7 mouse cellular contexts compared by ENCODE assay signal in the genomic region with DNA sequence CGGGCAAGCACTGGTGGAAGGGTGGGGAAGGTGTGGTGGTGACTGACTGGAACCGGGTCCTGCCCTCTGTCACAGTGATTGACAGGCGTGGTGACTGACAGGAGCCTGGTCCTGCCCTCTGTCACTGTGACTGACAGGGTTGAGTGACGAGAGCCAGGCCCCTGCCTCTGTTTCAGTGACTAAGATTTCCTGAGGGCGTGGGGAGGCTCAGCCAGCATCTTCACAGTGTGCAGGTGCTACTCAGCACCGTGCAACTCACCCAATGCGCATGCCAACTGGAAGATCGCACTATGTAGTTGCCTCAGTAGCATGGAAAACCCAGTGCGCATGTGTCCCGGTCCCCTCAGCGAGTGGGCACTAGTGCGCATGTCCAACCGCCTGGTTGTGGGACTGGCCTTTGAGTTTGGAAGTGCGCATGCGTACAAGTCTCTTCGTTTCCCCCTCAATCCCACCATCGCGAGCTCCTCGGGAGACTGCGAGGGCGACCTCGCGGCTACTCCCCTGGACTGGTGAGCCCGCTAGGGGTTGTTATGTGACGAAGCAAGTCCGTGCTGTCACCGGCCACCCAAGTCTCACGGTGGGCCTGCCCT. TPM values are rescaled to one million over a fixed set of nuclear protein-coding genes. Genes with fewer than 3 reads are reported as not detected.
A peak's percentile ranks its signal among the peaks of the same experiment; 100 is the strongest.
DNase-seq lines count a peak whose midpoint lies in the region; ATAC-seq and TF ChIP-seq lines count a peak whose summit lies in the region.

No protein-coding gene starts in this region.

- WGBS in embryonic facial prominence, embryonic 12.5 days, result under 1% methylated on average over 28 of the region's 28 CpGs
- WGBS in kidney, adult 2 months, result 1% methylated on average over 28 of the region's 28 CpGs
- 2% methylated on average over 28 of the region's 28 CpGs for WGBS in limb, embryonic 12.5 days
- 1% methylated on average over 28 of the region's 28 CpGs for WGBS in midbrain, embryonic 15.5 days
- 1% methylated on average over 28 of the region's 28 CpGs for WGBS in spleen, adult 2 months

- peaks cover 24% of the 10 kb centered on the region for H3K9me3 ChIP-seq in embryonic facial prominence, embryonic 12.5 days
- H3K9me3 ChIP-seq in limb, embryonic 12.5 days, result peaks cover 27% of the 10 kb centered on the region
- H3K9me3 ChIP-seq in midbrain, embryonic 15.5 days, result no peaks in the 10 kb centered on the region

- ATAC-seq in embryonic facial prominence, embryonic 12.5 days (ENCODE audit: insufficient number of reproducible peaks, insufficient read depth, low FRiP score, low TSS enrichment), result peak; percentile 97
- peak; percentile 92 for ATAC-seq in limb, embryonic 12.5 days (ENCODE audit: insufficient number of reproducible peaks, insufficient read depth, low FRiP score, low TSS enrichment, low read depth)
- peak; percentile 97 for ATAC-seq in midbrain, embryonic 15.5 days (replicated peaks)

- H3K9ac ChIP-seq in embryonic facial prominence, embryonic 12.5 days, result peak overlapping the region; percentile 66
- H3K9ac ChIP-seq in limb, embryonic 12.5 days (replicated peaks), result peak overlapping the region; percentile 73
- peak overlapping the region; percentile 64 for H3K9ac ChIP-seq in midbrain, embryonic 15.5 days

- DNase-seq in adrenal gland, postnatal 14 days, result peak; percentile 98
- DNase-seq in heart, adult 11 months, result peak; percentile 100
- DNase-seq in kidney, adult 2 months, result peak; percentile 98
- peak; percentile 91 to 97 for DNase-seq in spleen, adult 2 months (ENCODE audit: low read depth in 1 of 2, low spot score in 2 of 2)

- TF ChIP-seq CTCF in kidney, adult 2 months (conservative IDR thresholded peaks at IDR 0.05; ENCODE audit: insufficient read depth, insufficient read length, low read depth, low read length), result no peak
- TF ChIP-seq CTCF in spleen, adult 2 months (IDR thresholded peaks at IDR 0.05; ENCODE audit: extremely low read depth, insufficient read depth, insufficient read length, insufficient replicate concordance), result no peak

- H3K4me3 ChIP-seq in embryonic facial prominence, embryonic 12.5 days, result peak overlapping the region; percentile 84
- H3K4me3 ChIP-seq in kidney, adult 2 months (ENCODE audit: insufficient read depth, low read depth, low read length), result peak overlapping the region; percentile 66
- peak overlapping the region; percentile 77 for H3K4me3 ChIP-seq in limb, embryonic 12.5 days (replicated peaks)
- H3K4me3 ChIP-seq in midbrain, embryonic 15.5 days, result peak overlapping the region; percentile 74
- peak overlapping the region; percentile 89 for H3K4me3 ChIP-seq in spleen, adult 2 months (ENCODE audit: extremely low read depth, insufficient read depth, insufficient read length)

- peak overlapping the region; percentile 100 for H3K4me2 ChIP-seq in embryonic facial prominence, embryonic 12.5 days (replicated peaks)
- peak overlapping the region; percentile 98 for H3K4me2 ChIP-seq in limb, embryonic 12.5 days
- peak overlapping the region; percentile 100 for H3K4me2 ChIP-seq in midbrain, embryonic 15.5 days

- H3K27ac ChIP-seq in embryonic facial prominence, embryonic 12.5 days, result peak overlapping the region; percentile 92
- peak overlapping the region; percentile 75 for H3K27ac ChIP-seq in kidney, adult 2 months (ENCODE audit: insufficient read depth, low read depth, low read length)
- H3K27ac ChIP-seq in limb, embryonic 12.5 days, result peak overlapping the region; percentile 93
- peak overlapping the region; percentile 93 for H3K27ac ChIP-seq in midbrain, embryonic 15.5 days
- H3K27ac ChIP-seq in spleen, adult 2 months (ENCODE audit: insufficient read depth, low read length), result peak overlapping the region; percentile 88

- peaks cover 4% of the 10 kb centered on the region; the same call in 1 of the 2 replicates for H3K36me3 ChIP-seq in embryonic facial prominence, embryonic 12.5 days
- no peaks in the 10 kb centered on the region for H3K36me3 ChIP-seq in kidney, adult 2 months (ENCODE audit: control insufficient read depth, insufficient read depth, low read length)
- H3K36me3 ChIP-seq in limb, embryonic 12.5 days, result peaks cover 14% of the 10 kb centered on the region
- peaks cover 2% of the 10 kb centered on the region; the same call in 1 of the 2 replicates for H3K36me3 ChIP-seq in midbrain, embryonic 15.5 days (replicated peaks)
- H3K36me3 ChIP-seq in spleen, adult 2 months (ENCODE audit: control insufficient read depth, insufficient read depth, low read length), result no peaks in the 10 kb centered on the region

- no peaks in the 10 kb centered on the region for H3K27me3 ChIP-seq in embryonic facial prominence, embryonic 12.5 days
- no peaks in the 10 kb centered on the region for H3K27me3 ChIP-seq in kidney, adult 2 months (replicated peaks; ENCODE audit: control insufficient read depth, insufficient read depth, low read length)
- no peaks in the 10 kb centered on the region for H3K27me3 ChIP-seq in limb, embryonic 12.5 days
- H3K27me3 ChIP-seq in midbrain, embryonic 15.5 days (replicated peaks), result no peaks in the 10 kb centered on the region
- no peaks in the 10 kb centered on the region for H3K27me3 ChIP-seq in spleen, adult 2 months (ENCODE audit: control insufficient read depth, insufficient read depth, low read length)

- no peak for TF ChIP-seq POLR2A in kidney, adult 2 months (IDR thresholded peaks at IDR 0.05; ENCODE audit: low read depth, low read length)
- TF ChIP-seq POLR2A in spleen, adult 2 months (IDR thresholded peaks at IDR 0.05; ENCODE audit: low read depth, low read length), result no peak

- peaks cover 8% of the 10 kb centered on the region; the same call in 1 of the 2 replicates for H3K4me1 ChIP-seq in embryonic facial prominence, embryonic 12.5 days
- no peaks in the 10 kb centered on the region for H3K4me1 ChIP-seq in kidney, adult 2 months (ENCODE audit: control insufficient read depth, insufficient read depth, low read length)
- H3K4me1 ChIP-seq in limb, embryonic 12.5 days (replicated peaks), result peaks cover 6% of the 10 kb centered on the region
- peaks cover 18% of the 10 kb centered on the region for H3K4me1 ChIP-seq in midbrain, embryonic 15.5 days
- H3K4me1 ChIP-seq in spleen, adult 2 months (ENCODE audit: control insufficient read depth, insufficient read depth, insufficient read length), result peaks cover 9% of the 10 kb centered on the region

RNA-seq across cellular contexts. Expression of a gene that starts 18.7 kb away (rescaled TPM):
- not detected in 2 replicates for total RNA-seq in adrenal gland, postnatal 14 days (2021)
- not detected in 2 replicates for polyA plus RNA-seq in embryonic facial prominence, embryonic 12.5 days (2016; fragmentation: Nextera tagmentation; extraction: Ambion mirVana)
- polyA plus RNA-seq in kidney, adult 2 months (2012; rRNA removed), result not detected in 2 replicates
- polyA plus RNA-seq in limb, embryonic 12.5 days (2016; fragmentation: Nextera tagmentation; extraction: Ambion mirVana), result not detected in 2 replicates
- 0.14 TPM in 1 of 2 replicates, not detected in the other for polyA plus RNA-seq in midbrain, embryonic 15.5 days (2015; fragmentation: Nextera tagmentation; extraction: Ambion mirVana)
- not detected in 2 replicates for polyA plus RNA-seq in spleen, adult 2 months (2012; rRNA removed)

RNA-seq across cellular contexts. Expression of a gene that starts 34.8 kb away (rescaled TPM):
- not detected in 2 replicates for total RNA-seq in adrenal gland, postnatal 14 days (2021)
- not detected in 2 replicates for polyA plus RNA-seq in embryonic facial prominence, embryonic 12.5 days (2016; fragmentation: Nextera tagmentation; extraction: Ambion mirVana)
- 0.05 and 0.13 TPM in 2 replicates for polyA plus RNA-seq in kidney, adult 2 months (2012; rRNA removed)
- polyA plus RNA-seq in limb, embryonic 12.5 days (2016; fragmentation: Nextera tagmentation; extraction: Ambion mirVana), result 0.05 and 0.11 TPM in 2 replicates
- 0.22 TPM in 1 of 2 replicates, not detected in the other for polyA plus RNA-seq in midbrain, embryonic 15.5 days (2015; fragmentation: Nextera tagmentation; extraction: Ambion mirVana)
- polyA plus RNA-seq in spleen, adult 2 months (2012; rRNA removed), result not detected in 2 replicates

RNA-seq across cellular contexts. Expression of a gene that starts 38.0 kb away (rescaled TPM):
- total RNA-seq in adrenal gland, postnatal 14 days (2021), result 27.9 and 29.9 TPM in 2 replicates
- polyA plus RNA-seq in embryonic facial prominence, embryonic 12.5 days (2016; fragmentation: Nextera tagmentation; extraction: Ambion mirVana), result 19.2 and 20.8 TPM in 2 replicates
- 17.1 and 19.0 TPM in 2 replicates for polyA plus RNA-seq in kidney, adult 2 months (2012; rRNA removed)
- polyA plus RNA-seq in limb, embryonic 12.5 days (2016; fragmentation: Nextera tagmentation; extraction: Ambion mirVana), result 19.4 and 20.5 TPM in 2 replicates
- polyA plus RNA-seq in midbrain, embryonic 15.5 days (2015; fragmentation: Nextera tagmentation; extraction: Ambion mirVana), result 15.4 and 18.2 TPM in 2 replicates
- polyA plus RNA-seq in spleen, adult 2 months (2012; rRNA removed), result 11.7 and 12.1 TPM in 2 replicates

Comparison
In these comparisons a context has a peak if more than half of its experiments do, and no peak if none do; other contexts are left out.
1. Peak in every context shown above with its lines: DNase-seq, ATAC-seq, H3K4me3 ChIP-seq and H3K27ac ChIP-seq.